Mouse (Mus musculus): ENCODE results near the gene Rab11fip4. TPM values are rescaled to one million over a fixed set of nuclear protein-coding genes. Genes with fewer than 3 reads are reported as not detected.

The Rab11fip4 gene
- 1.5 and 1.7 TPM in 2 replicates for polyA plus RNA-seq (2015; fragmentation: Nextera tagmentation; extraction: Ambion mirVana)

DNA sequence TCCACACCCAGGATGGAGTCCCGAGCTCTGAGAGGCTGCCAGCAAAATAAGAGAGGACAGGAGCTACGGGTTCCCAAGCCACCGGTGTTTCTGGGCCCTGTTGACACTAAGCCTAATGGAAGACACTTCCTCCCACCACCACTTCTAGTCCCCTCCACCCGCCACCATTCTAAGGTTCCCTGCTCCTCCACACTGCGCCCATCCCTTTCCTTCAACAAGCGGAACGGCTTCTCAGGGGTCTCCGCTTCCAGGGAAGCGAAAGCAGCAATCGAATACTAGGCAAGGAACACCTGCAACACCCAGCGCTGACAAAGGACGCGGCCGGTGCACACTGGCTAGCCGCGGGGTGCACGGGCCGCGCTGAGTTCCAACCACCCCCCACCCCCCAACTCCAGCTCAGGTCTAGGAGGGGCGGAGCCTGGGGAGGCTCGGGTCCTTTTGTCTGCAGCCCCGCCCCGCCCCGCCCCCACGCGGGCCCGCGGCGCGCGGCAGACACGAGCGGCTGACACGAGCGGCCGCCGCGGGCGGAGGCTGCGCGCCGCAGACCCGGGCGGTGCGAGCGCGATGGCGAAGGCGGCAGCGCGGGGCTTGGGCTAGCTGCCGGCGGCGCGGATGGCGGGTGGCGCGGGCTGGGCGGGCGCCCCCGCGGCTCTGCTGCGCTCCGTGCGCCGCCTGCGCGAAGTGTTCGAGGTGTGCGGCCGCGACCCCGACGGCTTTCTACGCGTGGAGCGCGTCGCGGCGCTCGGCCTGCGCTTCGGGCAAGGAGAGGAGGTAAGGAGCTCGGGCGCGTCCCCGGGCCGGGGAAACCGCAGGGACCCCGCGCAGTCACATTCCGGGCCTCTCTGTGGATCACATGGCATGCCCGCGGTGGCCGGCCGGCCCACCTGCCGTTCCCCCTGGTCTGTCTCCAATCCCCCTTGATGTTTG, at the start of gene Rab11fip4:
Gene Rab11fip4, plus strand, starts transcription at position 549 of the 927 bp plus-strand sequence.
- H3K9me3 ChIP-seq (ENCODE audit: control insufficient read depth): no peaks in the 10 kb centered on the region
- H3K4me3 ChIP-seq (ENCODE audit: low read depth, low read length): peak within 1 kb of the TSS; percentile 50
- H3K4me2 ChIP-seq (replicated peaks; ENCODE audit: low read depth): peak within 1 kb of the TSS; percentile 86
- no peak within 1 kb of the TSS for H3K27ac ChIP-seq (ENCODE audit: low read depth, low read length)
- peaks cover 53% of the 10 kb centered on the region for H3K27me3 ChIP-seq (replicated peaks; ENCODE audit: control insufficient read depth, insufficient read depth, low read length)
- 1% methylated on average over 93 of the region's 98 CpGs for WGBS
- H3K36me3 ChIP-seq (ENCODE audit: control insufficient read depth, insufficient read depth): no peaks in the 10 kb centered on the region
- TF ChIP-seq CTCF (IDR thresholded peaks at IDR 0.05; ENCODE audit: low read depth): no peak
- ATAC-seq: no peak
- no peaks in the 10 kb centered on the region for H3K4me1 ChIP-seq (replicated peaks; ENCODE audit: control insufficient read depth, insufficient read depth, low read length)
- H3K9ac ChIP-seq (ENCODE audit: low read depth, low read length): 0 out of 2 replicates have a peak within 1 kb of the TSS, but pooled peaks have one; percentile 26

DNA sequence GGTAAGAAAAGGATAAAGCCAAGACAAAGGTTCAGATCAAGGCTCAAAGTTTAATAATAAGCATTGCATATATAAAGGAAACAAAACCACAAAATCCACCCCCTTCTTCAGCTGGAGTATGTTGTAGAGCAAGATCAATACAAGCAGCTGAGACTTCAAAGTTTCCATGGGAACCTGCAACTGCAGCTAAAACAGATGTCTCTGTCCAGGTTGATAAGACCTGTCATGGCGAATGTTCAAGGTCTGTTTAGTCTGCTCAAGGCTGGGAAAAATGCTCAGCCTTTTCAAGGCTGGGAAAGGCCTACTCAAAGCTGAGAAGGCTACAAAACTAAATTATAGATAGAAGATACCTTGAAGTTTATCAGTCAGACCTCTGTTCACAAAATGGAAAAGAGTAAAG, 38.4 kb upstream of the Rab11fip4 start:
- no peak for TF ChIP-seq CTCF (IDR thresholded peaks at IDR 0.05; ENCODE audit: low read depth)
- Histone ChIP-seq H3K27ac (ENCODE audit: low read depth, low read length) (no peak overlapping the region), H3K4me3 (ENCODE audit: low read depth, low read length) (no peak overlapping the region), H3K4me1 (replicated peaks; ENCODE audit: control insufficient read depth, insufficient read depth, low read length) (no peaks in the 10 kb centered on the region), H3K4me2 (replicated peaks; ENCODE audit: low read depth) (no peak overlapping the region), H3K27me3 (replicated peaks; ENCODE audit: control insufficient read depth, insufficient read depth, low read length) (no peaks in the 10 kb centered on the region), H3K36me3 (ENCODE audit: control insufficient read depth, insufficient read depth) (peaks cover 55% of the 10 kb centered on the region), H3K9me3 (ENCODE audit: control insufficient read depth) (no peaks in the 10 kb centered on the region), H3K9ac (ENCODE audit: low read depth, low read length) (no peak overlapping the region)
- WGBS: 38% methylated on average over 1 of the region's 1 CpGs
- no peak for ATAC-seq

DNA sequence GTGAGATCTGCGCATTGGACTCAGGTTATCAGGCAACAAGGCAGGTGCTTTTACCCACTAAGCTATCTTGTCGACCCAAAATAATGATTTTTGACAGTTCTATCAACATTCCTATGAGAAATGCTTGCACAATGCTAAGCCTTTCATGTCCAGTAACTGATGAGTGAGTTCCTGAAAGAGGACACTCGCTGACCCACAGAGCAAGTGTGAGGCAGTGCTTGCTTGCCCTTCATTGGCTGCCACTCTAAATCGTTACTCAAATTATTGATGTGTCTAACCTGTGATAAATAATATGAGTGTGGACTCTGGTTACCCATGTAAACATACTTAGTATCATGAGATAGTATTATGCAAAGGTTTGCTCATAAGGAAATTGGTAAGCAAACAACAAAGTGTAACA, 30.5 kb upstream of the Rab11fip4 start:
- peaks cover 44% of the 10 kb centered on the region for H3K36me3 ChIP-seq (ENCODE audit: control insufficient read depth, insufficient read depth)
- no peak overlapping the region for H3K4me2 ChIP-seq (replicated peaks; ENCODE audit: low read depth)
- no peaks in the 10 kb centered on the region for H3K9me3 ChIP-seq (ENCODE audit: control insufficient read depth)
- no peaks in the 10 kb centered on the region for H3K27me3 ChIP-seq (replicated peaks; ENCODE audit: control insufficient read depth, insufficient read depth, low read length)
- no peaks in the 10 kb centered on the region for H3K4me1 ChIP-seq (replicated peaks; ENCODE audit: control insufficient read depth, insufficient read depth, low read length)
- 86% methylated on average over 4 of the region's 4 CpGs for WGBS
- TF ChIP-seq CTCF (IDR thresholded peaks at IDR 0.05; ENCODE audit: low read depth): no peak
- no peak for ATAC-seq
- H3K9ac ChIP-seq (ENCODE audit: low read depth, low read length): no peak overlapping the region
- no peak overlapping the region for H3K4me3 ChIP-seq (ENCODE audit: low read depth, low read length)
- no peak overlapping the region for H3K27ac ChIP-seq (ENCODE audit: low read depth, low read length)

DNA sequence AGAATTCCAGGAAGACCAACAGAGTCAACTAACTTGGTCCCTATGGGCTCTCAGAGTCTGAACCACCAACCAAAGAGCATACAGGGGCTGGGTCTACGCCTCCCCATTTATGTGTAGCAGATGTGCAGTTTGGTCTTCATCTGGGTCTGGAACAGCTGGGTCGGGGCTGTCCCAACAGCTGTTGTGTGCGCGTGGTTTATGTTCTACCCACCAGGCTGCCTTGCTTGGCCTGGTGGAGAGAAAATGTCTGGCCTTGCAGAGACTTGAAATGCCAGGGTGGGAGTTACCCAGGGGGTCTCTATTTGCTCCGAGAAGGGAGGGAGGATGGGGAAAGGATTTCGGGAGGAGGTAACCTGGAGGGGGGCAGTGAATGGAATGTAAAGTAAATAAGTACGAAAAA, 27.5 kb upstream of the Rab11fip4 start:
- Histone ChIP-seq H3K27ac (ENCODE audit: low read depth, low read length) (no peak overlapping the region), H3K9me3 (ENCODE audit: control insufficient read depth) (no peaks in the 10 kb centered on the region), H3K4me1 (replicated peaks; ENCODE audit: control insufficient read depth, insufficient read depth, low read length) (no peaks in the 10 kb centered on the region), H3K4me3 (ENCODE audit: low read depth, low read length) (no peak overlapping the region), H3K27me3 (replicated peaks; ENCODE audit: control insufficient read depth, insufficient read depth, low read length) (no peaks in the 10 kb centered on the region), H3K9ac (ENCODE audit: low read depth, low read length) (no peak overlapping the region), H3K36me3 (ENCODE audit: control insufficient read depth, insufficient read depth) (peaks cover 48% of the 10 kb centered on the region), H3K4me2 (replicated peaks; ENCODE audit: low read depth) (no peak overlapping the region)
- no peak for TF ChIP-seq CTCF (IDR thresholded peaks at IDR 0.05; ENCODE audit: low read depth)
- no peak for ATAC-seq
- WGBS: 89% methylated on average over 7 of the region's 7 CpGs

DNA sequence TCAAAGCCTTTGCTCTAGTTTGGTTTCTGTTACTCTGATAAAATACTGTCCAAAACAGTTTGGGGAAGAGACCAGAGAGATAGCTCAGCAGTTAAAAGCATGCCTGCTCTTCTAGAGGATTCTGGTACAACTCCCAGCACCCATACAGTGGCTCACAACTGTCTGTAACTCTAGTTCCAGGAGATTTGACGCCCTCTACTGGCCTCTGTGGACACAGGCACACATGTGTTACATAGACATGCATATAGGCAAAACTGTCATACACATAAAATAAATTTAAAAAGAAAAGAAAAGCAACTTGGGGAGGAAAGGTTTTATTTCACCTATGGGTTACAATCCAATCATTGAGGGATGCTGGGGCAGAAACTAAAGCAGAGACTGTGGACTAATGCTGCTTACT, 24.1 kb upstream of the Rab11fip4 start:
- Histone ChIP-seq H3K9ac (ENCODE audit: low read depth, low read length) (no peak overlapping the region), H3K9me3 (ENCODE audit: control insufficient read depth) (no peaks in the 10 kb centered on the region), H3K27ac (ENCODE audit: low read depth, low read length) (no peak overlapping the region), H3K4me2 (replicated peaks; ENCODE audit: low read depth) (no peak overlapping the region), H3K27me3 (replicated peaks; ENCODE audit: control insufficient read depth, insufficient read depth, low read length) (no peaks in the 10 kb centered on the region), H3K36me3 (ENCODE audit: control insufficient read depth, insufficient read depth) (peaks cover 46% of the 10 kb centered on the region), H3K4me3 (ENCODE audit: low read depth, low read length) (no peak overlapping the region), H3K4me1 (replicated peaks; ENCODE audit: control insufficient read depth, insufficient read depth, low read length) (no peaks in the 10 kb centered on the region)
- no peak for ATAC-seq
- TF ChIP-seq CTCF (IDR thresholded peaks at IDR 0.05; ENCODE audit: low read depth): no peak
- WGBS: 57% methylated on average over 1 of the region's 1 CpGs

DNA sequence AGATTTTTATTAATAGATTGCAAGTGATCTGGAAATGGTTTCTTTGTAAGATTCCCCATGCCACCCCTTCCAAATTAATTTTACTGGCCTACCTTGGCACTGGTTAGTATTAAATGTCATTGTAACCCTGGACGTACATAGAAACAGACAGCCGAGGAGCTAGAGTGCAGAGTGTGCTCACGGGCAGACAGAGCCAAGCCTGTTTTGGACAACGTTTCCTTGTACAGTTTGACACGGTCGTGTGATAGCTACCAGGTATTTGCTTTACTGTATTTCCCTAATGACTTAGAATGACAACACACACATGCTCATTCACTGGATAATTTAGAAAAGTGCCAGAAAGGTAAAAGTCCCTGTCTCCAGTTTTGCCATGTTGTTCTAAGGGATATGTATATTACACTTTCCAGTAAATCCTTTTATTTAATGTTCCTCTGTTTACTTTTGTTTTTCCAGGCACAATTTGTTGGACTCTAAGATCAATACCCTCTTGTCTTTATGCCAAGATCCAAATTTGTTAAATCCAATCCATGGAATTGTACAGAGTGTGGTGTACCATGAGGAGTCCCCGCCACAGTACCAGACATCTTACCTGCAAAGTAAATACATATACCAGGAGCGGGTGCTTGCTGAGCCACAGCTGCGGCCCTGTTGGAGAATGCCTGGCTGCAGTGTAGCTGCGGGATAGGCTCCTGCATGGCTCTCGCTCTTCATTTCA, 22.7 kb upstream of the Rab11fip4 start:
- no peaks in the 10 kb centered on the region for H3K9me3 ChIP-seq (ENCODE audit: control insufficient read depth)
- H3K9ac ChIP-seq (ENCODE audit: low read depth, low read length): no peak overlapping the region
- no peak for TF ChIP-seq CTCF (IDR thresholded peaks at IDR 0.05; ENCODE audit: low read depth)
- H3K27ac ChIP-seq (ENCODE audit: low read depth, low read length): no peak overlapping the region
- no peak overlapping the region for H3K4me2 ChIP-seq (replicated peaks; ENCODE audit: low read depth)
- ATAC-seq: no peak
- no peaks in the 10 kb centered on the region for H3K27me3 ChIP-seq (replicated peaks; ENCODE audit: control insufficient read depth, insufficient read depth, low read length)
- 80% methylated on average over 11 of the region's 11 CpGs for WGBS
- H3K4me3 ChIP-seq (ENCODE audit: low read depth, low read length): no peak overlapping the region
- no peaks in the 10 kb centered on the region for H3K4me1 ChIP-seq (replicated peaks; ENCODE audit: control insufficient read depth, insufficient read depth, low read length)
- H3K36me3 ChIP-seq (ENCODE audit: control insufficient read depth, insufficient read depth): peaks cover 53% of the 10 kb centered on the region
